Comparison of ENCODE assay signal across 11 mouse cellular contexts in the genomic region with DNA sequence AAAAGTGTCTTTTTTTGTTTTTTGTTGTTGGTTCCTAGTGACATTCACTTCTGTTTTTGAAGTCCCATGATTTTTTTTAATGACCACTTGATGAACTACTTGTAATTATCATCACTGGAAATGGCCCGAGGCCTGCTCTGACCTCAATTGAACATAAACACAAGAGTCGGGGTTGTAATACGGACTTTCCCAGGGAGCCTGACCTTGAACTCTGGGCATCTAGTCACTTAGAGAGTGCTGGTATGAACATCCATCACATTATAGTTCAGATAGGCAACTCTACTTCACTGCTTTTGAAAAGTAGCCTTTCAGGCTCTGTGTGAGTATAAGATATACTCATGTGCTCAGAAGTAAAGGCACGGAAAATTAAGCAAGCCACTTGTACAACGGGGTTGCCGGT.
DNase-seq lines count a peak whose midpoint lies in the region; ATAC-seq and TF ChIP-seq lines count a peak whose summit lies in the region.
"Had no signal": no experiment of that assay in that cellular context is flagged by ENCODE, and none has a peak within 500 bp of the region (broad histone marks: within the 10 kb centered on the region; RNA-seq: fewer than 3 reads in every experiment).

No protein-coding gene starts in this region.

- ATAC-seq in forebrain, embryonic 15.5 days (replicated peaks): no peak
- no peak for ATAC-seq in forebrain, embryonic 16.5 days
- no peak for ATAC-seq in kidney, embryonic 16.5 days (ENCODE audit: low FRiP score, low TSS enrichment)
- no peak for ATAC-seq in stomach, embryonic 16.5 days (ENCODE audit: insufficient read depth, low FRiP score)
- no peak for ATAC-seq in stomach, postnatal 0 days (ENCODE audit: low FRiP score, low TSS enrichment)
- ATAC-seq in erythroblast, adult 5-6 weeks (replicated peaks; ENCODE audit: low FRiP score, poor library complexity, severe bottlenecking): no peak

- no peaks in the 10 kb centered on the region for H3K9me3 ChIP-seq in forebrain, embryonic 15.5 days
- H3K9me3 ChIP-seq in forebrain, embryonic 16.5 days (ENCODE audit: control insufficient read depth, low read length): no peaks in the 10 kb centered on the region
- H3K9me3 ChIP-seq in kidney, embryonic 16.5 days (ENCODE audit: low read length): no peaks in the 10 kb centered on the region
- no peaks in the 10 kb centered on the region for H3K9me3 ChIP-seq in stomach, embryonic 16.5 days (replicated peaks; ENCODE audit: control insufficient read depth, low read length)
- H3K9me3 ChIP-seq in stomach, postnatal 0 days (ENCODE audit: control insufficient read depth, low read length): no peaks in the 10 kb centered on the region

- H3K9ac ChIP-seq in forebrain, embryonic 15.5 days (replicated peaks): no peak overlapping the region
- no peak overlapping the region for H3K9ac ChIP-seq in forebrain, embryonic 16.5 days (replicated peaks; ENCODE audit: low read depth, low read length)
- no peak overlapping the region for H3K9ac ChIP-seq in kidney, embryonic 16.5 days (replicated peaks; ENCODE audit: low read length)
- no peak overlapping the region for H3K9ac ChIP-seq in stomach, embryonic 16.5 days (ENCODE audit: low read length)
- no peak overlapping the region for H3K9ac ChIP-seq in stomach, postnatal 0 days (ENCODE audit: low read length)
- H3K9ac ChIP-seq: liver, embryonic 14.5 days had no signal

- H3K4me3 ChIP-seq in forebrain, embryonic 15.5 days: no peak overlapping the region
- no peak overlapping the region for H3K4me3 ChIP-seq in forebrain, embryonic 16.5 days (replicated peaks; ENCODE audit: low read length)
- no peak overlapping the region for H3K4me3 ChIP-seq in kidney, embryonic 16.5 days (ENCODE audit: low read length)
- H3K4me3 ChIP-seq in stomach, embryonic 16.5 days (replicated peaks; ENCODE audit: low read length): no peak overlapping the region
- H3K4me3 ChIP-seq in stomach, postnatal 0 days (ENCODE audit: low read depth, low read length): no peak overlapping the region

- DNase-seq in kidney, postnatal 10 days: peak; percentile 26
- DNase-seq in stomach, postnatal 0 days (ENCODE audit: low spot score): no peak
- no peak for DNase-seq in urinary bladder, adult 2 months (ENCODE audit: low spot score)
- DNase-seq: adrenal gland, postnatal 10 days; cerebellum, adult 9-11 months had no signal

- WGBS in forebrain, embryonic 15.5 days: 71% methylated on average over 6 of the region's 6 CpGs
- 64% methylated on average over 6 of the region's 6 CpGs for WGBS in forebrain, embryonic 16.5 days
- WGBS in kidney, embryonic 16.5 days: 55% methylated on average over 6 of the region's 6 CpGs
- WGBS in stomach, embryonic 16.5 days: 56% methylated on average over 6 of the region's 6 CpGs
- 72% methylated on average over 6 of the region's 6 CpGs for WGBS in stomach, postnatal 0 days

- H3K4me1 ChIP-seq in forebrain, embryonic 15.5 days: peaks cover 15% of the 10 kb centered on the region
- H3K4me1 ChIP-seq in forebrain, embryonic 16.5 days (replicated peaks; ENCODE audit: control insufficient read depth, insufficient read depth, low read length): peaks cover 14% of the 10 kb centered on the region; the same call in 1 of the 2 replicates
- H3K4me1 ChIP-seq in kidney, embryonic 16.5 days (ENCODE audit: insufficient read depth, low read length): no peaks in the 10 kb centered on the region
- H3K4me1 ChIP-seq in stomach, embryonic 16.5 days (ENCODE audit: control insufficient read depth, insufficient read depth, low read length): peaks cover 5% of the 10 kb centered on the region; the same call in 1 of the 2 replicates
- no peaks in the 10 kb centered on the region for H3K4me1 ChIP-seq in stomach, postnatal 0 days (replicated peaks; ENCODE audit: control insufficient read depth, insufficient read depth)

- H3K36me3 ChIP-seq in forebrain, embryonic 15.5 days: no peaks in the 10 kb centered on the region
- H3K36me3 ChIP-seq in forebrain, embryonic 16.5 days (ENCODE audit: control insufficient read depth, insufficient read depth): no peaks in the 10 kb centered on the region
- H3K36me3 ChIP-seq in kidney, embryonic 16.5 days (ENCODE audit: insufficient read depth, low read length): no peaks in the 10 kb centered on the region
- no peaks in the 10 kb centered on the region for H3K36me3 ChIP-seq in stomach, embryonic 16.5 days (ENCODE audit: control insufficient read depth, insufficient read depth, low read length)
- H3K36me3 ChIP-seq in stomach, postnatal 0 days (ENCODE audit: control insufficient read depth, insufficient read depth, low read length): no peaks in the 10 kb centered on the region

- no peak for TF ChIP-seq EP300 in stomach, postnatal 0 days (optimal IDR thresholded peaks at IDR 0.05)

- no peak overlapping the region for H3K4me2 ChIP-seq in forebrain, embryonic 15.5 days (replicated peaks)
- no peak overlapping the region for H3K4me2 ChIP-seq in forebrain, embryonic 16.5 days (ENCODE audit: low read length)
- H3K4me2 ChIP-seq in kidney, embryonic 16.5 days (replicated peaks; ENCODE audit: low read depth, low read length): no peak overlapping the region
- no peak overlapping the region for H3K4me2 ChIP-seq in stomach, embryonic 16.5 days (ENCODE audit: low read depth, low read length)
- no peak overlapping the region for H3K4me2 ChIP-seq in stomach, postnatal 0 days (replicated peaks; ENCODE audit: low read depth)

- no peak for TF ChIP-seq CTCF in stomach, postnatal 0 days (IDR thresholded peaks at IDR 0.05; ENCODE audit: low read depth)

- H3K27me3 ChIP-seq in forebrain, embryonic 15.5 days: no peaks in the 10 kb centered on the region
- H3K27me3 ChIP-seq in forebrain, embryonic 16.5 days (replicated peaks; ENCODE audit: control insufficient read depth, insufficient read depth, low read length): no peaks in the 10 kb centered on the region
- H3K27me3 ChIP-seq in kidney, embryonic 16.5 days (ENCODE audit: insufficient read depth, low read length): no peaks in the 10 kb centered on the region
- H3K27me3 ChIP-seq in stomach, embryonic 16.5 days (ENCODE audit: control insufficient read depth, insufficient read depth, low read length): no peaks in the 10 kb centered on the region
- H3K27me3 ChIP-seq in stomach, postnatal 0 days (ENCODE audit: control insufficient read depth, insufficient read depth, low read length): no peaks in the 10 kb centered on the region

- peak overlapping the region; percentile 73 for H3K27ac ChIP-seq in forebrain, embryonic 15.5 days (replicated peaks)
- H3K27ac ChIP-seq in forebrain, embryonic 16.5 days (ENCODE audit: low read length): no peak overlapping the region
- no peak overlapping the region for H3K27ac ChIP-seq in kidney, embryonic 16.5 days (ENCODE audit: low read length)
- peak overlapping the region; percentile 29; the same call in 1 of the 2 replicates for H3K27ac ChIP-seq in stomach, embryonic 16.5 days (ENCODE audit: low read length)
- no peak overlapping the region for H3K27ac ChIP-seq in stomach, postnatal 0 days (replicated peaks)
- H3K27ac ChIP-seq: liver, embryonic 14.5 days had no signal

Comparison
In these comparisons a context has a peak if more than half of its experiments do, and no peak if none do; other contexts are left out.
1. H3K27ac ChIP-seq: peak in forebrain, embryonic 15.5 days (single experiment) and stomach, embryonic 16.5 days (single experiment); none in forebrain, embryonic 16.5 days (single experiment), kidney, embryonic 16.5 days (single experiment) and stomach, postnatal 0 days (single experiment).